Mouse (Mus musculus): ENCODE measurements at regions not wholly inside any gene's neighbourhood (a gene's known extent, or its start where the extent isn't known, plus 50 kb on each side); places are given as distances from the start of the nearest gene placed in this dataset.

GRCm38 (mm10) chr4:84069681-84070080, 544.3 kb downstream of the Ccdc171 start:
- no peak for TF ChIP-seq EP300 (optimal IDR thresholded peaks at IDR 0.05)
- no peak for TF ChIP-seq CTCF (IDR thresholded peaks at IDR 0.05; ENCODE audit: low read depth)
- DNase-seq (ENCODE audit: low spot score) (no peak), ATAC-seq (ENCODE audit: low FRiP score, low TSS enrichment) (no peak)
- Histone ChIP-seq H3K4me3 (ENCODE audit: low read depth, low read length) (no peak overlapping the region), H3K4me2 (replicated peaks; ENCODE audit: low read depth) (no peak overlapping the region), H3K27me3 (ENCODE audit: control insufficient read depth, insufficient read depth, low read length) (no peaks in the 10 kb centered on the region), H3K9me3 (ENCODE audit: control insufficient read depth, low read length) (no peaks in the 10 kb centered on the region), H3K36me3 (ENCODE audit: control insufficient read depth, insufficient read depth, low read length) (no peaks in the 10 kb centered on the region), H3K9ac (ENCODE audit: low read length) (no peak overlapping the region), H3K4me1 (replicated peaks; ENCODE audit: control insufficient read depth, insufficient read depth) (no peaks in the 10 kb centered on the region; the same call in 1 of the 2 replicates), H3K27ac (replicated peaks) (no peak overlapping the region)
- 79% methylated on average over 13 of the region's 13 CpGs for WGBS

- H3K4me1 ChIP-seq (replicated peaks; ENCODE audit: control insufficient read depth, insufficient read depth) = no peaks in the 10 kb centered on the region; the same call in 1 of the 2 replicates
- no peak overlapping the region for H3K4me3 ChIP-seq (ENCODE audit: low read depth, low read length)
- no peaks in the 10 kb centered on the region for H3K36me3 ChIP-seq (ENCODE audit: control insufficient read depth, insufficient read depth, low read length)
- no peak overlapping the region for H3K9ac ChIP-seq (ENCODE audit: low read length)
- H3K27ac ChIP-seq (replicated peaks) = no peak overlapping the region
- H3K27me3 ChIP-seq (ENCODE audit: control insufficient read depth, insufficient read depth, low read length) = no peaks in the 10 kb centered on the region
- no peaks in the 10 kb centered on the region for H3K9me3 ChIP-seq (ENCODE audit: control insufficient read depth, low read length)
- TF ChIP-seq CTCF (IDR thresholded peaks at IDR 0.05; ENCODE audit: low read depth) = no peak
- TF ChIP-seq EP300 (optimal IDR thresholded peaks at IDR 0.05) = no peak
- no peak overlapping the region for H3K4me2 ChIP-seq (replicated peaks; ENCODE audit: low read depth)
- 47% methylated on average over 4 of the region's 4 CpGs for WGBS
- ATAC-seq (ENCODE audit: low FRiP score, low TSS enrichment) (no peak), DNase-seq (ENCODE audit: low spot score) (no peak)
Measured at GRCm38 (mm10) chr4:84070089-84070488, 544.7 kb downstream of the Ccdc171 start.

GRCm38 (mm10) chr4:84072096-84072495, 546.8 kb downstream of the Ccdc171 start:
- no peak overlapping the region for H3K9ac ChIP-seq (ENCODE audit: low read length)

GRCm38 (mm10) chr4:84076526-84076925, 551.2 kb downstream of the Ccdc171 start:
- no peak overlapping the region for H3K9ac ChIP-seq (ENCODE audit: low read length)
- no peak overlapping the region for H3K4me3 ChIP-seq (ENCODE audit: low read depth, low read length)
- no peak for ATAC-seq (ENCODE audit: low FRiP score, low TSS enrichment)
- H3K27ac ChIP-seq (replicated peaks) = no peak overlapping the region
- TF ChIP-seq CTCF (IDR thresholded peaks at IDR 0.05; ENCODE audit: low read depth) = no peak
- TF ChIP-seq EP300 (optimal IDR thresholded peaks at IDR 0.05) = no peak
- no peaks in the 10 kb centered on the region for H3K27me3 ChIP-seq (ENCODE audit: control insufficient read depth, insufficient read depth, low read length)
- no peaks in the 10 kb centered on the region for H3K9me3 ChIP-seq (ENCODE audit: control insufficient read depth, low read length)
- H3K4me1 ChIP-seq (replicated peaks; ENCODE audit: control insufficient read depth, insufficient read depth) = no peaks in the 10 kb centered on the region
- H3K36me3 ChIP-seq (ENCODE audit: control insufficient read depth, insufficient read depth, low read length) = no peaks in the 10 kb centered on the region
- no peak for DNase-seq (ENCODE audit: low spot score)
- whole genome bisulfite sequencing = 80% methylated on average over 1 of the region's 1 CpGs
- no peak overlapping the region for H3K4me2 ChIP-seq (replicated peaks; ENCODE audit: low read depth)

More at GRCm38 (mm10) chr4:84072096-84072495, 546.8 kb downstream of the Ccdc171 start:
- TF ChIP-seq EP300 (optimal IDR thresholded peaks at IDR 0.05) = no peak
- no peak for TF ChIP-seq CTCF (IDR thresholded peaks at IDR 0.05; ENCODE audit: low read depth)
- no peaks in the 10 kb centered on the region for H3K36me3 ChIP-seq (ENCODE audit: control insufficient read depth, insufficient read depth, low read length)
- no peak overlapping the region for H3K4me2 ChIP-seq (replicated peaks; ENCODE audit: low read depth)
- no peaks in the 10 kb centered on the region for H3K27me3 ChIP-seq (ENCODE audit: control insufficient read depth, insufficient read depth, low read length)
- no peak for ATAC-seq (ENCODE audit: low FRiP score, low TSS enrichment)
- no peaks in the 10 kb centered on the region for H3K9me3 ChIP-seq (ENCODE audit: control insufficient read depth, low read length)
- no peak overlapping the region for H3K27ac ChIP-seq (replicated peaks)
- no peaks in the 10 kb centered on the region; the same call in 1 of the 2 replicates for H3K4me1 ChIP-seq (replicated peaks; ENCODE audit: control insufficient read depth, insufficient read depth)
- DNase-seq (ENCODE audit: low spot score) = no peak
- H3K4me3 ChIP-seq (ENCODE audit: low read depth, low read length) = no peak overlapping the region
- 53% methylated on average over 5 of the region's 5 CpGs for WGBS

- no peak overlapping the region for H3K9ac ChIP-seq (ENCODE audit: low read length)
- H3K27ac ChIP-seq (replicated peaks) = no peak overlapping the region
- H3K9me3 ChIP-seq (ENCODE audit: control insufficient read depth, low read length) = no peaks in the 10 kb centered on the region
- no peak overlapping the region for H3K4me3 ChIP-seq (ENCODE audit: low read depth, low read length)
- H3K4me2 ChIP-seq (replicated peaks; ENCODE audit: low read depth) = no peak overlapping the region
- H3K4me1 ChIP-seq (replicated peaks; ENCODE audit: control insufficient read depth, insufficient read depth) = no peaks in the 10 kb centered on the region
- no peaks in the 10 kb centered on the region for H3K27me3 ChIP-seq (ENCODE audit: control insufficient read depth, insufficient read depth, low read length)
- no peak for DNase-seq (ENCODE audit: low spot score)
- ATAC-seq (ENCODE audit: low FRiP score, low TSS enrichment) = no peak
- no peaks in the 10 kb centered on the region for H3K36me3 ChIP-seq (ENCODE audit: control insufficient read depth, insufficient read depth, low read length)
- 67% methylated on average over 2 of the region's 2 CpGs for WGBS
- TF ChIP-seq EP300 (optimal IDR thresholded peaks at IDR 0.05) (no peak), CTCF (IDR thresholded peaks at IDR 0.05; ENCODE audit: low read depth) (no peak)
Measured at GRCm38 (mm10) chr4:84079516-84079915, 554.2 kb downstream of the Ccdc171 start.

GRCm38 (mm10) chr4:84081518-84081917, 556.2 kb downstream of the Ccdc171 start:
- no peak for ATAC-seq (ENCODE audit: low FRiP score, low TSS enrichment)
- H3K4me2 ChIP-seq (replicated peaks; ENCODE audit: low read depth) = no peak overlapping the region
- WGBS = 65% methylated on average over 7 of the region's 7 CpGs

More at GRCm38 (mm10) chr4:84081518-84081917, 556.2 kb downstream of the Ccdc171 start:
- Histone ChIP-seq H3K4me3 (ENCODE audit: low read depth, low read length) (no peak overlapping the region), H3K27me3 (ENCODE audit: control insufficient read depth, insufficient read depth, low read length) (no peaks in the 10 kb centered on the region), H3K27ac (replicated peaks) (no peak overlapping the region), H3K4me1 (replicated peaks; ENCODE audit: control insufficient read depth, insufficient read depth) (no peaks in the 10 kb centered on the region), H3K36me3 (ENCODE audit: control insufficient read depth, insufficient read depth, low read length) (no peaks in the 10 kb centered on the region), H3K9ac (ENCODE audit: low read length) (no peak overlapping the region), H3K9me3 (ENCODE audit: control insufficient read depth, low read length) (no peaks in the 10 kb centered on the region)
- TF ChIP-seq CTCF (IDR thresholded peaks at IDR 0.05; ENCODE audit: low read depth) (no peak), EP300 (optimal IDR thresholded peaks at IDR 0.05) (no peak)
- no peak for DNase-seq (ENCODE audit: low spot score)

All from stomach, postnatal 0 days (tissue).